Mouse (Mus musculus): Measurements from ENCODE around the gene Atp7b.

The Atp7b gene

GRCm38 (mm10) chr8:22059821-22060445, at the start of gene Atp7b:
Atp7b (minus strand) TSS chr8:22060305.
- no peak for DNase-seq (ENCODE audit: low read depth, low spot score)

GRCm38 (mm10) chr8:22107020-22107419, 46.9 kb upstream of the Atp7b start:
- no peak for DNase-seq (ENCODE audit: low read depth, low spot score)

- DNase-seq (ENCODE audit: low read depth, low spot score) = peak; percentile 34
Measured at GRCm38 (mm10) chr8:22091568-22091967, 31.5 kb upstream of the Atp7b start.

- DNase-seq (ENCODE audit: low read depth, low spot score) = no peak
Measured at GRCm38 (mm10) chr8:22089226-22089625, 29.1 kb upstream of the Atp7b start.

- no peak for DNase-seq (ENCODE audit: low read depth, low spot score)
Measured at GRCm38 (mm10) chr8:22079313-22080007, 19.4 kb upstream of the Atp7b start.

- no peak for DNase-seq (ENCODE audit: low read depth, low spot score)
Measured at GRCm38 (mm10) chr8:22061126-22061525, 1.0 kb upstream of the Atp7b start.

- peak; percentile 99 for DNase-seq (ENCODE audit: low read depth, low spot score)
Measured at GRCm38 (mm10) chr8:22060446-22060889, 363 bp upstream of the Atp7b start, which contains the start of gene Alg11. Alg11 (plus strand) TSS chr8:22060721.

GRCm38 (mm10) chr8:22059153-22059738, 859 bp downstream of the Atp7b start:
- DNase-seq (ENCODE audit: low read depth, low spot score) = no peak

GRCm38 (mm10) chr8:22058368-22058767, 1.7 kb downstream of the Atp7b start:
- DNase-seq (ENCODE audit: low read depth, low spot score) = no peak

- no peak for DNase-seq (ENCODE audit: low read depth, low spot score)
Measured at GRCm38 (mm10) chr8:22056850-22057249, 3.3 kb downstream of the Atp7b start.

GRCm38 (mm10) chr8:22055492-22055877, 4.6 kb downstream of the Atp7b start:
- no peak for DNase-seq (ENCODE audit: low read depth, low spot score)

- no peak for DNase-seq (ENCODE audit: low read depth, low spot score)
Measured at GRCm38 (mm10) chr8:22054674-22055491, 5.2 kb downstream of the Atp7b start.

GRCm38 (mm10) chr8:22047699-22048464, 12.2 kb downstream of the Atp7b start:
- DNase-seq (ENCODE audit: low read depth, low spot score) = peak; percentile 60

GRCm38 (mm10) chr8:22043706-22044105, 16.4 kb downstream of the Atp7b start:
- peak; percentile 38 for DNase-seq (ENCODE audit: low read depth, low spot score)

- no peak for DNase-seq (ENCODE audit: low read depth, low spot score)
Measured at GRCm38 (mm10) chr8:22042515-22042914, 17.6 kb downstream of the Atp7b start.

GRCm38 (mm10) chr8:22040153-22040509, 20.0 kb downstream of the Atp7b start:
- DNase-seq (ENCODE audit: low read depth, low spot score) = peak; percentile 10

- DNase-seq (ENCODE audit: low read depth, low spot score) = no peak
Measured at GRCm38 (mm10) chr8:22039468-22040152, 20.5 kb downstream of the Atp7b start.

GRCm38 (mm10) chr8:22037022-22037421, 23.1 kb downstream of the Atp7b start:
- DNase-seq (ENCODE audit: low read depth, low spot score) = no peak

- no peak for DNase-seq (ENCODE audit: low read depth, low spot score)
Measured at GRCm38 (mm10) chr8:22036137-22036536, 24.0 kb downstream of the Atp7b start.

- no peak for DNase-seq (ENCODE audit: low read depth, low spot score)
Measured at GRCm38 (mm10) chr8:22030990-22031389, 29.1 kb downstream of the Atp7b start.

- no peak for DNase-seq (ENCODE audit: low read depth, low spot score)
Measured at GRCm38 (mm10) chr8:22028973-22029372, 31.1 kb downstream of the Atp7b start.

Measured in mesoderm, embryonic 11.5 days (tissue).